Mouse (Mus musculus): ENCODE results near the gene Kif1a.

- TF ChIP-seq CTCF (IDR thresholded peaks at IDR 0.05; ENCODE audit: control insufficient read depth, insufficient read depth, low read length) (no peak), POLR2A (IDR thresholded peaks at IDR 0.05; ENCODE audit: borderline replicate concordance, control insufficient read depth, low read depth, low read length) (no peak)
These were observed 30.2 kb downstream of the Kif1a start for GRCm38 (mm10) chr1:93071487-93071971.
